Mouse (Mus musculus) olfactory bulb, adult 2 months (tissue): ENCODE measurements around the gene Wsb2.

Experiments
- CTCF ChIP-seq: fragments of 200-500 bp; IDR thresholded peaks from 2 replicates; pipeline ENCODE4 v1.5.1; 2012; ENCODE audit warnings: low read depth, mild to moderate bottlenecking, low read length, moderate library complexity; ENCODE audit not compliant: insufficient read depth
- POLR2A ChIP-seq: fragments of 200-500 bp; IDR thresholded peaks from 2 replicates; pipeline ENCODE4 v1.6.1; 2012; ENCODE audit warnings: mild to moderate bottlenecking, low read depth, low read length, moderate library complexity; ENCODE audit not compliant: insufficient read depth

DNA sequence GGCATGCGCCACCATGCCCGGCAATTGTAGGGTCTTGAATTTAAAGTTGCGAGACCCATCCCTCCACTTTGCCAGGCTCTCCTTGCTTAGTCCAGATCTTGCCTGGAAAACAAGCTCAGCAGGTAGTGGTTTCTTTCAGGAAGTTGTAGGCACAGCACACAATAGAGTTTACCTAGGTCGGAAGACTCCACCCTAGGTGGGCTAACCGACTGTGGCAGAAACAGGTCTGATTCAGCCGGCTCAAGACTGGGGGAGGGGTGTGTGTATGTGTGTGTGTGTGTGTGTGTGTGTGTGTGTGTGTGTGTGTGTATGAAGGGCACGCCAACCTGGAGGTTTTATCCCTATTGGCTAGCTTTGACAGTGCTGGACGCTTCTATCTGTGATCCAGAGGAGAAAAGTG, 46.5 kb downstream of the Wsb2 start:
- TF ChIP-seq POLR2A (no peak), CTCF (no peak)
